Mouse (Mus musculus) ES-E14 (cell line): ENCODE measurements around the gene Ell. TPM values are rescaled to one million over a fixed set of nuclear protein-coding genes. Genes with fewer than 3 reads are reported as not detected.

Experiments
- DNase-seq: peaks from one replicate; pipeline ENCODE4 v3.0.0-alpha.2; 2013; ENCODE audit warnings: low read depth, low spot score
- H3K27ac ChIP-seq: 2 replicates; pipeline ENCODE4 v1.5.1; 2012; ENCODE audit warnings: low read depth, mild to moderate bottlenecking, low read length, moderate library complexity, mixed read lengths; ENCODE audit not compliant: poor library complexity, insufficient read depth, severe bottlenecking
- H3K36me3 ChIP-seq: 2 replicates; pipeline ENCODE4 v1.6.1; 2012; ENCODE audit warnings: mild to moderate bottlenecking, low read length, moderate library complexity, mixed read lengths; ENCODE audit not compliant: control insufficient read depth, poor library complexity, insufficient read depth, severe bottlenecking
- H3K4me1 ChIP-seq, 2 experiments: fragments of 150-350 bp in 1 of 2; sonication (generic) in 1 of 2; 2 replicates each; pipeline ENCODE4 v1.6.1; 2012; ENCODE audit warnings: low read length in 2 of 2, mild to moderate bottlenecking in 1 of 2, mixed read lengths in 1 of 2; ENCODE audit not compliant: control insufficient read depth in 2 of 2, insufficient read depth in 2 of 2, poor library complexity in 1 of 2
- H3K4me3 ChIP-seq, 2 experiments: fragments of 150-350 bp in 1 of 2; sonication (generic) in 1 of 2; 2 replicates each; pipeline ENCODE4 v1.5.1; 2012; ENCODE audit warnings: low read length in 2 of 2, low read depth in 1 of 2, mild to moderate bottlenecking in 1 of 2, mixed read lengths in 1 of 2; ENCODE audit not compliant: insufficient read depth in 1 of 2, poor library complexity in 1 of 2, severe bottlenecking in 1 of 2
- H3K9ac ChIP-seq: 2 replicates; pipeline ENCODE4 v1.6.1; 2012; ENCODE audit warnings: low read depth, mild to moderate bottlenecking, low read length, mixed read lengths; ENCODE audit not compliant: poor library complexity, insufficient read depth, severe bottlenecking
- H3K9me3 ChIP-seq: fragments of 150-350 bp; sonication (generic); 2 replicates; pipeline ENCODE4 v1.6.1; 2012; ENCODE audit warnings: low read depth, mild to moderate bottlenecking, low read length; ENCODE audit not compliant: control insufficient read depth, insufficient read depth
- CHD2 ChIP-seq: IDR thresholded peaks from 2 replicates; pipeline ENCODE4 v1.6.1; 2014; ENCODE audit warnings: mild to moderate bottlenecking, low read depth, low read length, inconsistent platforms
- HCFC1 ChIP-seq: IDR thresholded peaks from 2 replicates; pipeline ENCODE4 v1.6.1; 2012; ENCODE audit warnings: low read length, inconsistent platforms, borderline replicate concordance; ENCODE audit not compliant: insufficient read depth
- MAFK ChIP-seq: IDR thresholded peaks from 2 replicates; pipeline ENCODE4 v1.6.1; 2014; ENCODE audit warnings: mild to moderate bottlenecking, low read depth, low read length, inconsistent platforms; ENCODE audit not compliant: insufficient read depth
- ZC3H11A ChIP-seq: IDR thresholded peaks from 2 replicates; pipeline ENCODE4 v1.6.1; 2012; ENCODE audit warnings: low read depth, mild to moderate bottlenecking, inconsistent platforms, low read length, borderline replicate concordance
- ZNF384 ChIP-seq: IDR thresholded peaks from 2 replicates; pipeline ENCODE4 v1.6.1; 2012; ENCODE audit warnings: low read depth, low read length, inconsistent platforms
- in situ Hi-C, 2 experiments: fragments of 600-800 bp; cut with MboI; formaldehyde crosslinking; loops; one replicate each; pipeline ENCODE4 v1.15.1; 2025; ENCODE audit warnings: low sequenced_read_pairs in 2 of 2, inconsistent platforms in 1 of 2; ENCODE audit not compliant: unreplicated experiment in 2 of 2
- total RNA-seq: library from RNA; depleted of rRNA; stranded (reverse); fragments of 300-350 nt; gene quantifications from 2 replicates; pipeline ENCODE4 v1.2.3, GENCODE M21; 2012; rRNA removed

The Ell gene
- total RNA-seq, 1 experiment = 15.8 TPM

GRCm38 (mm10) chr8:70635527-70635926, 96.3 kb downstream of the Ell start:
- Histone ChIP-seq H3K27ac (no peak overlapping the region; the same call in 1 of the 2 replicates), H3K9ac (no peak overlapping the region), H3K4me3 (no peak overlapping the region), H3K9me3 (no peaks in the 10 kb centered on the region), H3K4me1 (peaks cover 13 to 27% of the 10 kb centered on the region in 2 experiments), H3K36me3 (no peaks in the 10 kb centered on the region)
- no peak for DNase-seq
- in situ Hi-C loops = no loop called here
- TF ChIP-seq CHD2 (no peak), HCFC1 (no peak), ZC3H11A (no peak), MAFK (no peak), ZNF384 (no peak)

GRCm38 (mm10) chr8:70636838-70637237, 97.6 kb downstream of the Ell start:
- in situ Hi-C loops = no loop called here
- H3K4me3 ChIP-seq = no peak overlapping the region

GRCm38 (mm10) chr8:70638752-70639151, 99.5 kb downstream of the Ell start:
- Histone ChIP-seq H3K9me3 (no peaks in the 10 kb centered on the region), H3K9ac (no peak overlapping the region), H3K4me3 (no peak overlapping the region), H3K4me1 (peaks cover 13 to 23% of the 10 kb centered on the region in 2 experiments), H3K27ac (no peak overlapping the region), H3K36me3 (no peaks in the 10 kb centered on the region)
- TF ChIP-seq HCFC1 = no peak
- no peak for TF ChIP-seq ZNF384
- no peak for TF ChIP-seq ZC3H11A
- TF ChIP-seq CHD2 = no peak
- TF ChIP-seq MAFK = no peak
- DNase-seq = no peak
- in situ Hi-C loops = no loop called here

More at GRCm38 (mm10) chr8:70636838-70637237, 97.6 kb downstream of the Ell start:
- TF ChIP-seq ZC3H11A (no peak), MAFK (no peak), HCFC1 (no peak)
- Histone ChIP-seq H3K9ac (no peak overlapping the region), H3K36me3 (no peaks in the 10 kb centered on the region), H3K4me1 (peaks cover 13 to 25% of the 10 kb centered on the region in 2 experiments), H3K27ac (no peak overlapping the region), H3K9me3 (no peaks in the 10 kb centered on the region)
- no peak for DNase-seq

Other genes starting within 250 kb of the Ell start
- 71.0 and 73.3 TPM in 2 replicates for gene Ddx49, start 237.0 kb upstream of the Ell start, total RNA-seq
- 101 and 112 TPM in 2 replicates for gene Cope, start 236.9 kb upstream of the Ell start, total RNA-seq
- gene Cers1, start 223.7 kb upstream of the Ell start, total RNA-seq = 1.9 and 4.7 TPM in 2 replicates
- gene Gdf1, start 209.6 kb upstream of the Ell start, total RNA-seq = 7.5 and 24.5 TPM in 2 replicates
- 54.7 and 57.6 TPM in 2 replicates for gene Upf1, start 186.2 kb upstream of the Ell start, total RNA-seq
- gene Comp, start 165.9 kb upstream of the Ell start, total RNA-seq = 1.2 and 1.4 TPM in 2 replicates
- gene Crtc1, start 99.9 kb upstream of the Ell start, total RNA-seq = 3.3 and 4.9 TPM in 2 replicates
- gene Klhl26, start 62.5 kb upstream of the Ell start, total RNA-seq = 21.4 and 22.8 TPM in 2 replicates
- gene Tmem59l, start 52.1 kb upstream of the Ell start, total RNA-seq = 5.3 and 8.0 TPM in 2 replicates
- 17.0 and 29.3 TPM in 2 replicates for gene Crlf1, start 46.3 kb upstream of the Ell start, total RNA-seq
- 125 and 130 TPM in 2 replicates for gene Rex1bd, start 32.7 kb upstream of the Ell start, total RNA-seq
- gene Uba52, start 28.7 kb upstream of the Ell start, total RNA-seq = 3,214 and 4,257 TPM in 2 replicates
- 252 and 256 TPM in 2 replicates for gene Fkbp8, start 11.7 kb upstream of the Ell start, total RNA-seq
- gene Kxd1, start 11.5 kb upstream of the Ell start, total RNA-seq = 27.9 and 35.3 TPM in 2 replicates
- gene Isyna1, start 54.9 kb downstream of the Ell start, total RNA-seq = 161 and 250 TPM in 2 replicates
- 85.5 and 142 TPM in 2 replicates for gene Ssbp4, start 69.4 kb downstream of the Ell start, total RNA-seq
- gene Lrrc25, start 76.7 kb downstream of the Ell start, total RNA-seq = 0.13 TPM in 1 of 2 replicates, not detected in the other
- 7.0 and 18.8 TPM in 2 replicates for gene Gdf15, start 93.0 kb downstream of the Ell start, total RNA-seq
- gene Pgpep1, start 120.9 kb downstream of the Ell start, total RNA-seq = 15.5 and 21.4 TPM in 2 replicates
- gene Lsm4, start 133.8 kb downstream of the Ell start, total RNA-seq = 171 and 204 TPM in 2 replicates
- gene Jund, start 159.5 kb downstream of the Ell start, total RNA-seq = 60.1 TPM in 2 replicates
- gene Iqcn, start 164.0 kb downstream of the Ell start, total RNA-seq = 0.09 and 0.16 TPM in 2 replicates
- 1.8 and 3.9 TPM in 2 replicates for gene Gm3336, start 179.1 kb downstream of the Ell start, total RNA-seq
- gene Pde4c, start 184.3 kb downstream of the Ell start, total RNA-seq = 1.6 and 4.5 TPM in 2 replicates
- gene Rab3a, start 215.2 kb downstream of the Ell start, total RNA-seq = 4.3 and 5.2 TPM in 2 replicates
- gene Mpv17l2, start 221.5 kb downstream of the Ell start, total RNA-seq = 49.9 and 58.2 TPM in 2 replicates
- 52.7 and 71.0 TPM in 2 replicates for gene Pik3r2, start 237.3 kb downstream of the Ell start, total RNA-seq